Mouse (Mus musculus): ENCODE data around the gene Itga7. TPM values are rescaled to one million over a fixed set of nuclear protein-coding genes. Genes with fewer than 3 reads are reported as not detected.
"Not testable (repeated sequence)": the region's sequence is repeated elsewhere in the genome, so short reads cannot be mapped to it uniquely, and the experiment has no call there.

The Itga7 gene
- polyA plus RNA-seq, 1 experiment = 14.6 TPM

DNA sequence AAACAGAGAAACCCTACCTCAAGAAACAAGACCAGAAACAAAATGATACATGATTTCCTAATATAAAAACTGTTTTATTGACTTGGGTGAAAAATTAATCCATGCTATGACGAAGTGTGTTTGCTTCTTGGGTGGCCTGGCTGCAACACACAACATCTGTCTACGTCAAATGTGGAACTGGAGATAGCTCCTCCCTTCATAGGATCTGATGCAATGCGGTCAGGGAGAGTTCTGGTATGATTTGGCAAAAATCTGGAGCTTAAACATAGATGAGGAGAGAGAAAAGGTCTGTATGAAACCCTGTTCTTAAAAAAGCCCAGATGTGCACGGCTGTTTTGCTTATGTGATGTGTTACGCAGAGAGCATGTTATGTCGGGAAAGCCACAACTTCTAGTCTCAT is 32.3 kb downstream of the Itga7 start:
- no peaks in the 10 kb centered on the region for H3K36me3 ChIP-seq (ENCODE audit: control insufficient read depth, insufficient read depth, low read length)
- peak overlapping the region; percentile 84 for H3K27ac ChIP-seq (ENCODE audit: insufficient read depth, low read depth, low read length)
- TF ChIP-seq CTCF (conservative IDR thresholded peaks at IDR 0.05; ENCODE audit: insufficient read depth, insufficient read length, low read depth, low read length) (no peak), POLR2A (IDR thresholded peaks at IDR 0.05; ENCODE audit: low read depth, low read length) (no peak)
- no peak for DNase-seq
- 73% methylated on average over 6 of the region's 6 CpGs for WGBS
- H3K4me3 ChIP-seq (ENCODE audit: insufficient read depth, low read depth, low read length) = no peak overlapping the region
- peaks cover 14% of the 10 kb centered on the region; the same call in 1 of the 2 replicates for H3K4me1 ChIP-seq (ENCODE audit: control insufficient read depth, insufficient read depth, low read length)
- H3K27me3 ChIP-seq (replicated peaks; ENCODE audit: control insufficient read depth, insufficient read depth, low read length) = no peaks in the 10 kb centered on the region

DNA sequence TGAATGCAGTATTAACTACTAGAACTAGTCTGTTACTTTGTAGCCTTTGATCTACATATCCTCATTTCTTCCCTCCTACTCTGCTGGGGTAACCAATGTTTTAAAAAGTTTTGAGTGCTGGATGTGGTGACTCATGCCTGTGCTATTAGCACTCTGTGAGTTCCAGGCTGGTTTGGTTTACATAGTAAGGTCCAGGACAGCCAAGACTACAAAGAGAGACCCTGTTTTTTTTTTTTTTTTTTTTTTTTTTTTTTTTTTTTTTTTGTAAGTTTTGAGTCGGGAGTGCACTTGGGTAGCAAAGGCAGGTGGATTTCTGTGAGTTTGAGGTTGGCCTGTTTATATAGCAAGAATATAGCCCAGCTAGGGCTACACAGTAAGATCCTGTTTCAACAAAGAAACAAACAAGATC is 34.7 kb downstream of the Itga7 start:
- Histone ChIP-seq H3K27me3 (replicated peaks; ENCODE audit: control insufficient read depth, insufficient read depth, low read length) (no peaks in the 10 kb centered on the region), H3K27ac (ENCODE audit: insufficient read depth, low read depth, low read length) (no peak overlapping the region), H3K4me3 (ENCODE audit: insufficient read depth, low read depth, low read length) (no peak overlapping the region), H3K36me3 (ENCODE audit: control insufficient read depth, insufficient read depth, low read length) (no peaks in the 10 kb centered on the region), H3K4me1 (ENCODE audit: control insufficient read depth, insufficient read depth, low read length) (peaks cover 14% of the 10 kb centered on the region; the same call in 1 of the 2 replicates)
- DNase-seq = no peak
- TF ChIP-seq POLR2A (IDR thresholded peaks at IDR 0.05; ENCODE audit: low read depth, low read length) (no peak), CTCF (conservative IDR thresholded peaks at IDR 0.05; ENCODE audit: insufficient read depth, insufficient read length, low read depth, low read length) (no peak)
- 16% methylated on average over 1 of the region's 1 CpGs for WGBS

DNA sequence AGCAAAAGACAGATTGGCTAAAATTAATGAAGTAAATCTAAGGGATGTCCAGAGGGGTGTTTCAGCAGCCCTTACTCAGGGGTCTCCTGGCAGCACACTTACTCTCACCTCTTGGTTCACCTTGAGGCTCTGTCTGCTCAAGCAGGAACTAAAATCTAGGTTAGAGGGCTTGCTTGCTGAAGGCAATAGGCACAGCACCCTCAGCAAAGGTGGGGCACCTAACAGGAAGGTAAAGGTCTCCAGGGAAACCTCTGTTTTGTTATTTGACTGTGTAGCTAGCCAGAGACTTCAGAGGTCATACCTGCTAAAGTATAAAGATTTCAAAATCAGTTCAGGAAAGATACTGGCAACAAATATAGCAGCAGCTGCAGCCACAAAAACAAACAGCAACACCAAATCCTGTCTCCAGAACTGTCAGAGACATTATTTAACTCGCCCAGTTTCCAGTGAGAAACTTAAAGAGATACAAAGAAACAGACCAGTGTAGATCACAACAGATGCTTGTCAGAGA is 37.2 kb downstream of the Itga7 start:
- Histone ChIP-seq H3K27me3 (replicated peaks; ENCODE audit: control insufficient read depth, insufficient read depth, low read length) (no peaks in the 10 kb centered on the region), H3K4me1 (ENCODE audit: control insufficient read depth, insufficient read depth, low read length) (no peaks in the 10 kb centered on the region), H3K4me3 (ENCODE audit: insufficient read depth, low read depth, low read length) (no peak overlapping the region), H3K27ac (ENCODE audit: insufficient read depth, low read depth, low read length) (no peak overlapping the region), H3K36me3 (ENCODE audit: control insufficient read depth, insufficient read depth, low read length) (no peaks in the 10 kb centered on the region)
- 41% methylated on average over 1 of the region's 1 CpGs for WGBS
- DNase-seq = no peak
- TF ChIP-seq POLR2A (IDR thresholded peaks at IDR 0.05; ENCODE audit: low read depth, low read length) (no peak), CTCF (conservative IDR thresholded peaks at IDR 0.05; ENCODE audit: insufficient read depth, insufficient read length, low read depth, low read length) (no peak)

DNA sequence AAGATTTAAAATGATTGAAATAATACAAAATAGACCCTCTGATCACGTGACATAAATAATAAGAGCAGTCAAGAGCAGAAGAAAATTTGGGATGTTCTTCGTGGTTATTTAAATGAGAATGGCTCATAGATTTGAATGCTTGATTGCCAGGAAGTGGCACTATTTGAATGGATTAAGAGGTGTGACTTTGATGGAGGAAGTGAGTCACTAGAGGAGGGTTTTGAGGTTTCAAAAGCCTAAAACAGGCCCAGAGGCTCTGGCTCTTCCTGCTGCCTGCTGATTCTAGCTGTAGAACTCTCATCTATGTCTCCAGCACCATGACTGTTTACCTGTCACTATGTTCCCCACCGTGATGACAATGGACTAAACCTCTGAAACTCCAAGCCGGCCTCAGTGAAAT is 39.2 kb downstream of the Itga7 start:
- Histone ChIP-seq H3K36me3 (ENCODE audit: control insufficient read depth, insufficient read depth, low read length) (no peaks in the 10 kb centered on the region), H3K4me3 (ENCODE audit: insufficient read depth, low read depth, low read length) (no peak overlapping the region), H3K4me1 (ENCODE audit: control insufficient read depth, insufficient read depth, low read length) (no peaks in the 10 kb centered on the region), H3K27ac (ENCODE audit: insufficient read depth, low read depth, low read length) (no peak overlapping the region), H3K27me3 (replicated peaks; ENCODE audit: control insufficient read depth, insufficient read depth, low read length) (no peaks in the 10 kb centered on the region)
- TF ChIP-seq CTCF (conservative IDR thresholded peaks at IDR 0.05; ENCODE audit: insufficient read depth, insufficient read length, low read depth, low read length) (no peak), POLR2A (IDR thresholded peaks at IDR 0.05; ENCODE audit: low read depth, low read length) (no peak)
- WGBS = 79% methylated on average over 4 of the region's 4 CpGs
- no peak for DNase-seq

DNA sequence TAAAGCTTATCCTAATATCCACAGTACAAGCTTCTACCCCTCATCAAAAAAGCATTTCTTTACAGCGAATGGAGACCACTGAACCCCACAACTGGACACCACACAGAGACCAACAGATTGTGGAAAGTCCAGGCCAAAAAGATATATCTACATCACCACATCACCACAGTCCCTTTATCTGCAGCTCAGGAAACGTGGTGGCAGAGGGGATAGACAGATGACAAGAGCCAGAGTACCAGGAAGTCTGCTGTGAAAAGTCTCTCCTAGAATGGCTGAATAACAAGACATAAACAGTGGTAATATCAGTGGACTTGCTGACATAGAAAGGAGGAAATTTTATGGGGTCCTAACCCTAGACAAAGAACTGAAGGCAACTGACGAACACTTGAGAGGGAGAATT is 42.8 kb downstream of the Itga7 start:
- no peak for DNase-seq
- no peaks in the 10 kb centered on the region for H3K36me3 ChIP-seq (ENCODE audit: control insufficient read depth, insufficient read depth, low read length)
- H3K4me3 ChIP-seq (ENCODE audit: insufficient read depth, low read depth, low read length) = no peak overlapping the region
- no peak for TF ChIP-seq CTCF (conservative IDR thresholded peaks at IDR 0.05; ENCODE audit: insufficient read depth, insufficient read length, low read depth, low read length)
- no peak for TF ChIP-seq POLR2A (IDR thresholded peaks at IDR 0.05; ENCODE audit: low read depth, low read length)
- H3K27me3 ChIP-seq (replicated peaks; ENCODE audit: control insufficient read depth, insufficient read depth, low read length) = no peaks in the 10 kb centered on the region
- H3K27ac ChIP-seq (ENCODE audit: insufficient read depth, low read depth, low read length) = no peak overlapping the region
- peaks cover 2% of the 10 kb centered on the region; the same call in 1 of the 2 replicates for H3K4me1 ChIP-seq (ENCODE audit: control insufficient read depth, insufficient read depth, low read length)
- 86% methylated on average over 3 of the region's 3 CpGs for WGBS

DNA sequence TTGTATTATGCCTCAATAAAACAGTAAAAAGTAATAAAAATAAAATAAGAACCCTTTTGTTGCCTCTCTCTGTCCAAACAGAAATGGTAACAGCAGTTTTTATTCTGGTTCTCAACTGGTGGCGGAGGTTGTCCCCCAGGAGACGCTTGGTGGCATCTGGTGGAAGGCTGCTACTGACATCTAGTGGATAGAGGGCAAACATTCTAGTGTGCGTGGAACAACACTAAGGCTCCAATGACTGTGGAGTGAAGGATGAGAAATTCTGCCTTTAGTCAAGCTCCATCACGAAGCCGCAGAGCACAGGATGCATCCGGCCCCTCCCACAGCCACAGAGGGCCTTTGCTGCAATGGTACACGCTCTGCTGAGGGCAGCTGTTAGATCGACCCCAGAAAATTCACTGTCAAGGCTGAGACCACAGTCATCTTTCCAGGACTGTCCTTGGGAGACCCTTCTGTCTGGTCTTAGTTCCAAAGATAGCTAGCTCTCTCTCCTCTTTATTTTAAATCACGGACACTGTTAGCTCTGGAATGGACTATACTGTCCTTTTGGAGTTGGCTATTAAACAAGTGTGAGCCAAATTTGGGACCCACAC is 44.0 kb downstream of the Itga7 start:
- Histone ChIP-seq H3K36me3 (ENCODE audit: control insufficient read depth, insufficient read depth, low read length) (no peaks in the 10 kb centered on the region), H3K27ac (ENCODE audit: insufficient read depth, low read depth, low read length) (no peak overlapping the region), H3K27me3 (replicated peaks; ENCODE audit: control insufficient read depth, insufficient read depth, low read length) (no peaks in the 10 kb centered on the region), H3K4me3 (ENCODE audit: insufficient read depth, low read depth, low read length) (no peak overlapping the region), H3K4me1 (ENCODE audit: control insufficient read depth, insufficient read depth, low read length) (peaks cover 2% of the 10 kb centered on the region; the same call in 1 of the 2 replicates)
- TF ChIP-seq CTCF (conservative IDR thresholded peaks at IDR 0.05; ENCODE audit: insufficient read depth, insufficient read length, low read depth, low read length) (peak; percentile 92), POLR2A (IDR thresholded peaks at IDR 0.05; ENCODE audit: low read depth, low read length) (no peak)
- 17% methylated on average over 9 of the region's 9 CpGs for WGBS
- peak; percentile 73 for DNase-seq

DNA sequence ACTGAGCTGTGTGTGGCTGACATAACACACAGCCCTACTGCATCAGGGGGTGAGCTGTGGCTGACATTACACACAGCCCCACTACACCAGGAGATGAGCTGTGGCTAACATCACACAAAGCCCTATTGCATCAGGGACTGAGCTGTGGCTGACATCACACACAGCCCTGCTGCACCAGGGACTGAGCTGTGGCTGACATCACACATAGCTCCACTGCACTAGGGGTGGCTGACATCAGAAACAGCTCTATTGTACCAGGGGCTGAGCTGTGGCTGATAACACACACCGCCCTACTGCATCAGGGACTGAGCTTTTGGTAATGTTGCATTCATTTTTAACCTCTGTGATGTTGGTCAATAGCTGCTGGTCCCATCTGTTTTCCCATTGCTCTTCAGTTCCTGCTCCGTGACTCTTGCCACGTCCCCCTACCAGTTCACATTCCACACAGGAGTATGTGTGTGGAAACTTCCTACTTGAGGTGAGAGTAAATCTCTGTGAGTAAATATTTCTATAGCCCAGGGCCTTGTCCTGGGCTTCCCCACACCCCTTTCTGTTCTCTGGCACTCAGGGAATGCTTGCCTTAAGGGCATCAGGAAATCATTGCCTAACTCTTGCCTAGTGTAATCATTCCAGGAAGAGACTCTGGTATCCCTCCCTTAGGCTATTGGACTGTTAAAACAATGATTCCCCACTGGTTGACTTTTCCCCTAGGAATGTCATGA is 47.2 kb downstream of the Itga7 start:
- no peak overlapping the region for H3K4me3 ChIP-seq (ENCODE audit: insufficient read depth, low read depth, low read length)
- H3K27me3 ChIP-seq (replicated peaks; ENCODE audit: control insufficient read depth, insufficient read depth, low read length) = no peaks in the 10 kb centered on the region
- H3K4me1 ChIP-seq (ENCODE audit: control insufficient read depth, insufficient read depth, low read length) = peaks cover 2% of the 10 kb centered on the region; the same call in 1 of the 2 replicates
- H3K27ac ChIP-seq (ENCODE audit: insufficient read depth, low read depth, low read length) = no peak overlapping the region
- 63% methylated on average over 3 of the region's 3 CpGs for WGBS
- TF ChIP-seq CTCF (conservative IDR thresholded peaks at IDR 0.05; ENCODE audit: insufficient read depth, insufficient read length, low read depth, low read length) (no peak), POLR2A (IDR thresholded peaks at IDR 0.05; ENCODE audit: low read depth, low read length) (no peak)
- peak; percentile 42 for DNase-seq
- no peaks in the 10 kb centered on the region for H3K36me3 ChIP-seq (ENCODE audit: control insufficient read depth, insufficient read depth, low read length)

DNA sequence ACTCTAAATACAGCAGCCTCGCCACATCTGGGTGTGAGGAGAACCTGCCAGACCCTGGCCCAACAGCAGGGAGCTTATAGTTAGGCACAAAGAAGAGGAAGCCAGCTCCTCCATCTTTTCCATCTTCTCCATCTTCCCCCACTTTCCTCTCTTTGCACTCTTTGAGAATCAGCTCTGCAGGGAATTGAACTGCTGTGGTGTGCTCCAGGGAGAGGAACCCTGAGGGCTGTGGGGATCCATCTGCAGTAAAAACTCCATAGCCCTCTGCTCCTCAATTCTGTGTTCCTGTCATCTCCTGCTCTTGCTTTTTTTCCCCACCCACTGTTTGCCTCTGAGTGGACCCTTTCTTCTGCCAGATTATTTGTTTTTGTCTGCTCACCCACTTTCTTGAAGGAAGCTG is 55.5 kb downstream of the Itga7 start, which contains the start of gene Olfr9:
Gene Olfr9 (plus strand): TSS at position 301 of the 400 bp plus-strand sequence.
- WGBS = 75% methylated on average over 1 of the region's 1 CpGs
- H3K27ac ChIP-seq (ENCODE audit: insufficient read depth, low read depth, low read length); H3K27me3 ChIP-seq (replicated peaks; ENCODE audit: control insufficient read depth, insufficient read depth, low read length): not testable (repeated sequence)

DNA sequence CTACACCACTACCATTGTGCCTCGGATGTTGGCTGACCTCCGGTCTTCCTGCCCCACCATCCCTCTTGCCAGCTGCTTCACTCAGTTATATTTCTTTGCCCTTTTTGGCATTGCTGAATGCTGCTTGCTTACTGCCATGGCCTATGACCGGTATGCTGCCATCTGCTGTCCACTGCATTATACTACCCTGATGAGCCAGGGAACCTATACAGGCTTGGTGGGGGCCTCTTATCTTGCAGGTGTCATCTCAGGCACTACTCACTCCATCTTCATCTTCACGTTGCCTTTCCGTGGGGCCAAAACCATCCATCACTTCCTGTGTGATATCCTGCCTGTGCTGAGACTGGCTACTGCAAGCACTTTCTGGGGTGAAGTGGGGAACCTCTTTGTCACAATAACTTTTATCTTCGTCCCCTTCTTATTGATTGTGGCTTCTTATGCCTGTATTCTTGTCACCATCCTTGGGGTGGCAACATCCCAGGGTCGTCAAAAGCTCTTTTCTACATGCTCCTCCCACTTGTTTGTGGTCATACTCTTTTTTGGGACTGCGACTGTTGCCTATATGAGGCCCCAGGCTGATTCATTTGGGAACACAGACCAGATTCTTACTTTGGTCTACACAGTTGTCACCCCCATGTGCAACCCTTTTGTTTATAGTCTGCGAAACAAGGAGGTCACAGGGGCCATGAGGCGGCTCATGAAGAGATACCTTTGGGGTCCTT is 56.7 kb downstream of the Itga7 start:
- H3K27me3 ChIP-seq (replicated peaks; ENCODE audit: control insufficient read depth, insufficient read depth, low read length); DNase-seq: not testable (repeated sequence)
- 60% methylated on average over 7 of the region's 10 CpGs for WGBS

More for the DNA sequence above, 55.5 kb downstream of the Itga7 start, which contains the start of gene Olfr9:
- not testable (repeated sequence) for H3K36me3 ChIP-seq (ENCODE audit: control insufficient read depth, insufficient read depth, low read length); H3K4me1 ChIP-seq (ENCODE audit: control insufficient read depth, insufficient read depth, low read length); DNase-seq; H3K4me3 ChIP-seq (ENCODE audit: insufficient read depth, low read depth, low read length)

More for the DNA sequence above, 56.7 kb downstream of the Itga7 start:
- not testable (repeated sequence) for H3K4me1 ChIP-seq (ENCODE audit: control insufficient read depth, insufficient read depth, low read length); H3K4me3 ChIP-seq (ENCODE audit: insufficient read depth, low read depth, low read length); H3K36me3 ChIP-seq (ENCODE audit: control insufficient read depth, insufficient read depth, low read length); H3K27ac ChIP-seq (ENCODE audit: insufficient read depth, low read depth, low read length)

Data from kidney, adult 2 months (tissue).